ENCODE assay signal across 8 mouse cellular contexts in genomic region chr8:124230496-124231175, GRCm38 (mm10). TPM values are rescaled to one million over a fixed set of nuclear protein-coding genes. Genes with fewer than 3 reads are reported as not detected.
DNase-seq lines count a peak whose midpoint lies in the region; ATAC-seq and TF ChIP-seq lines count a peak whose summit lies in the region.

No protein-coding gene starts in this region.

- TF ChIP-seq CTCF in cortical plate, adult 2 months (IDR thresholded peaks at IDR 0.05; ENCODE audit: extremely low read depth, insufficient read depth, low read length), result no peak

- peak overlapping the region; percentile 74 for H3K4me3 ChIP-seq in kidney, embryonic 15.5 days (replicated peaks)
- peak overlapping the region; percentile 62 for H3K4me3 ChIP-seq in cortical plate, adult 2 months (ENCODE audit: insufficient read depth, low read length)
- peak overlapping the region; percentile 97 for H3K4me3 ChIP-seq in hindbrain, embryonic 14.5 days (replicated peaks; ENCODE audit: low read length)
- peak overlapping the region; percentile 84 for H3K4me3 ChIP-seq in midbrain, embryonic 16.5 days (ENCODE audit: low read depth, low read length)

- DNase-seq in kidney, adult 18-20 months, result no peak
- no peak for DNase-seq in hindbrain, embryonic 14.5 days (ENCODE audit: low spot score)
- DNase-seq in right cerebral cortex, postnatal 10 days (ENCODE audit: low spot score in 2 of 2), result no peak
- DNase-seq in MN1 (ENCODE audit: low spot score), result no peak

- TF ChIP-seq POLR2A in cortical plate, adult 2 months (IDR thresholded peaks at IDR 0.05; ENCODE audit: extremely low read depth, insufficient read depth, low read length), result no peak

- 50% methylated on average over 8 of the region's 8 CpGs for WGBS in kidney, embryonic 15.5 days
- 60% methylated on average over 8 of the region's 8 CpGs for WGBS in hindbrain, embryonic 14.5 days
- WGBS in midbrain, embryonic 16.5 days, result 55% methylated on average over 8 of the region's 8 CpGs

- H3K27me3 ChIP-seq in kidney, embryonic 15.5 days, result no peaks in the 10 kb centered on the region
- H3K27me3 ChIP-seq in hindbrain, embryonic 14.5 days (ENCODE audit: control insufficient read depth, insufficient read depth, low read length), result no peaks in the 10 kb centered on the region
- H3K27me3 ChIP-seq in midbrain, embryonic 16.5 days (ENCODE audit: control insufficient read depth, insufficient read depth, low read depth, low read length), result no peaks in the 10 kb centered on the region

- no peaks in the 10 kb centered on the region for H3K9me3 ChIP-seq in kidney, embryonic 15.5 days (replicated peaks)
- H3K9me3 ChIP-seq in hindbrain, embryonic 14.5 days (ENCODE audit: control insufficient read depth, low read length), result no peaks in the 10 kb centered on the region
- H3K9me3 ChIP-seq in midbrain, embryonic 16.5 days (replicated peaks; ENCODE audit: control insufficient read depth, low read length, poor library complexity, severe bottlenecking), result no peaks in the 10 kb centered on the region

- H3K9ac ChIP-seq in kidney, embryonic 15.5 days, result 0 out of 2 replicates have a peak overlapping the region, but pooled peaks have one; percentile 71
- H3K9ac ChIP-seq in hindbrain, embryonic 14.5 days, result peak overlapping the region; percentile 94
- H3K9ac ChIP-seq in midbrain, embryonic 16.5 days (ENCODE audit: low read depth, low read length), result peak overlapping the region; percentile 58

- no peaks in the 10 kb centered on the region for H3K36me3 ChIP-seq in kidney, embryonic 15.5 days
- H3K36me3 ChIP-seq in hindbrain, embryonic 14.5 days (replicated peaks; ENCODE audit: control insufficient read depth, insufficient read depth), result no peaks in the 10 kb centered on the region
- H3K36me3 ChIP-seq in midbrain, embryonic 16.5 days (ENCODE audit: control insufficient read depth, insufficient read depth, low read length), result no peaks in the 10 kb centered on the region

- H3K4me2 ChIP-seq in kidney, embryonic 15.5 days, result peak overlapping the region; percentile 81
- H3K4me2 ChIP-seq in hindbrain, embryonic 14.5 days (replicated peaks), result peak overlapping the region; percentile 98
- H3K4me2 ChIP-seq in midbrain, embryonic 16.5 days (ENCODE audit: low read length), result peak overlapping the region; percentile 92

- H3K4me1 ChIP-seq in kidney, embryonic 15.5 days, result peaks cover 29% of the 10 kb centered on the region
- peaks cover 1% of the 10 kb centered on the region; the same call in 1 of the 2 replicates for H3K4me1 ChIP-seq in cortical plate, adult 2 months (ENCODE audit: control insufficient read depth, insufficient read depth, low read length)
- peaks cover 24% of the 10 kb centered on the region for H3K4me1 ChIP-seq in hindbrain, embryonic 14.5 days (replicated peaks; ENCODE audit: control insufficient read depth, insufficient read depth, low read length)
- H3K4me1 ChIP-seq in midbrain, embryonic 16.5 days (ENCODE audit: control insufficient read depth, insufficient read depth, low read length), result peaks cover 26% of the 10 kb centered on the region

- H3K27ac ChIP-seq in kidney, embryonic 15.5 days, result no peak overlapping the region
- no peak overlapping the region for H3K27ac ChIP-seq in cortical plate, adult 2 months (ENCODE audit: insufficient read depth, low read length)
- peak overlapping the region; percentile 75; the same call in 1 of the 2 replicates for H3K27ac ChIP-seq in hindbrain, embryonic 14.5 days
- H3K27ac ChIP-seq in midbrain, embryonic 16.5 days (ENCODE audit: low read length), result peak overlapping the region; percentile 72

- peak; percentile 27; the same call in 1 of the 2 replicates for ATAC-seq in kidney, embryonic 15.5 days (replicated peaks; ENCODE audit: low FRiP score)
- no peak for ATAC-seq in hindbrain, embryonic 14.5 days (ENCODE audit: low FRiP score)
- no peak; the same call in 1 of the 2 replicates for ATAC-seq in midbrain, embryonic 16.5 days
- ATAC-seq in megakaryocyte progenitor cell, adult 5-6 weeks (replicated peaks; ENCODE audit: poor library complexity), result no peak

RNA-seq across cellular contexts. Expression of gene Galnt2, which starts 0.6 kb away (rescaled TPM):
- 47.6 and 49.0 TPM in 2 replicates for polyA plus RNA-seq in kidney, embryonic 15.5 days (2015; fragmentation: Nextera tagmentation; extraction: Ambion mirVana)
- polyA plus RNA-seq in cortical plate, adult 2 months (2012; rRNA removed), result 24.3 and 25.3 TPM in 2 replicates
- 62.9 and 70.6 TPM in 2 replicates for polyA plus RNA-seq in hindbrain, embryonic 14.5 days (2014; fragmentation: Nextera tagmentation; extraction: Ambion mirVana)
- polyA plus RNA-seq in midbrain, embryonic 16.5 days (2015; fragmentation: Nextera tagmentation; extraction: Ambion mirVana), result 45.7 and 49.0 TPM in 2 replicates
- 50.8 and 51.2 TPM in 2 replicates for total RNA-seq in megakaryocyte progenitor cell, adult 5-6 weeks (2015)
- 20.9 and 36.1 TPM in 2 replicates for total RNA-seq in megakaryocyte progenitor cell, adult 5-6 weeks (2017)

Comparison
In these comparisons a context has a peak if more than half of its experiments do, and no peak if none do; other contexts are left out.
1. H3K27ac ChIP-seq: peak in hindbrain, embryonic 14.5 days (single experiment) and midbrain, embryonic 16.5 days (single experiment); none in kidney, embryonic 15.5 days (single experiment) and cortical plate, adult 2 months (single experiment).
2. Peak in every context shown above with its lines, with median percentiles within 50 percentile points of each other: H3K4me2 ChIP-seq, H3K4me3 ChIP-seq and H3K9ac ChIP-seq.